Mouse (Mus musculus) embryo, embryonic 10 days (tissue): ENCODE measurements at regions not wholly inside any gene's neighbourhood (a gene's known extent, or its start where the extent isn't known, plus 50 kb on each side); places are given as distances from the start of the nearest gene placed in this dataset.

Experiments used
- DNase-seq: peaks from one replicate; pipeline ENCODE4 v3.0.0-alpha.2; 2015; ENCODE audit warnings: low spot score

- no peak for DNase-seq
Observed at GRCm38 (mm10) chr1:176683146-176683545, 130.7 kb downstream of the Cep170 start.

- no peak for DNase-seq
Observed at GRCm38 (mm10) chr1:176681971-176682370, 131.9 kb downstream of the Cep170 start.

- no peak for DNase-seq
Observed at GRCm38 (mm10) chr1:176675184-176675583, 138.7 kb downstream of the Cep170 start.

GRCm38 (mm10) chr1:176671081-176671480, 142.8 kb downstream of the Cep170 start:
- no peak for DNase-seq

- DNase-seq, result no peak
Observed at GRCm38 (mm10) chr1:176667552-176668306, 146.1 kb downstream of the Cep170 start.

GRCm38 (mm10) chr1:176660286-176660685, 153.6 kb downstream of the Cep170 start:
- no peak for DNase-seq

- no peak for DNase-seq
Observed at GRCm38 (mm10) chr1:176658639-176659038, 155.2 kb downstream of the Cep170 start.

- no peak for DNase-seq
Observed at GRCm38 (mm10) chr1:176655487-176656333, 158.2 kb downstream of the Cep170 start.

- DNase-seq, result no peak
Observed at GRCm38 (mm10) chr1:176644248-176644647, 169.6 kb downstream of the Cep170 start.

- no peak for DNase-seq
Observed at GRCm38 (mm10) chr1:176623171-176623570, 190.7 kb downstream of the Cep170 start.

GRCm38 (mm10) chr1:176622213-176622612, 191.7 kb downstream of the Cep170 start:
- no peak for DNase-seq

GRCm38 (mm10) chr1:176621285-176621684, 192.6 kb downstream of the Cep170 start:
- DNase-seq, result no peak

GRCm38 (mm10) chr1:176618896-176619295, 195.0 kb downstream of the Cep170 start:
- no peak for DNase-seq

GRCm38 (mm10) chr1:176615673-176616072, 198.2 kb downstream of the Cep170 start:
- no peak for DNase-seq

GRCm38 (mm10) chr1:176594312-176594711, 219.6 kb downstream of the Cep170 start:
- DNase-seq, result no peak

GRCm38 (mm10) chr1:176588144-176588543, 225.7 kb downstream of the Cep170 start:
- no peak for DNase-seq

GRCm38 (mm10) chr1:176573703-176574102, 240.2 kb downstream of the Cep170 start:
- DNase-seq, result no peak

GRCm38 (mm10) chr1:176558457-176559415, 255.1 kb downstream of the Cep170 start:
- DNase-seq, result no peak

GRCm38 (mm10) chr1:176534417-176534816, 259.3 kb upstream of the Pld5 start:
- DNase-seq, result no peak

- DNase-seq, result no peak
Observed at GRCm38 (mm10) chr1:176529037-176529436, 253.9 kb upstream of the Pld5 start.

GRCm38 (mm10) chr1:176511467-176511866, 236.4 kb upstream of the Pld5 start:
- DNase-seq, result no peak

- DNase-seq, result no peak
Observed at GRCm38 (mm10) chr1:176505441-176505840, 230.3 kb upstream of the Pld5 start.
